Mouse (Mus musculus) adrenal gland, postnatal 25 days (tissue): ENCODE data around the gene Csnk1g1. TPM values are rescaled to one million over a fixed set of nuclear protein-coding genes. Genes with fewer than 3 reads are reported as not detected.

Experiments used
- DNase-seq: peaks from one replicate; pipeline ENCODE4 v3.0.0; 2021; ENCODE audit warnings: mixed read lengths
- total RNA-seq: library from RNA; stranded (reverse); gene quantifications from 2 replicates; pipeline ENCODE4 v1.2.3, GENCODE M21; 2021

Gene Csnk1g1
- total RNA-seq, 1 experiment from 2014 or later = 25.5 TPM

GRCm38 (mm10) chr9:66068056-66068455, 159.3 kb downstream of the Csnk1g1 start:
- no peak for DNase-seq

- DNase-seq = peak; percentile 36
Observed at GRCm38 (mm10) chr9:66068971-66069391, 160.3 kb downstream of the Csnk1g1 start.

- peak; percentile 88 for DNase-seq
Observed at GRCm38 (mm10) chr9:66069583-66069982, 160.9 kb downstream of the Csnk1g1 start, which contains the start of gene Snx22. Gene Snx22 (minus strand): TSS chr9:66069719.

GRCm38 (mm10) chr9:66070151-66070550, 161.4 kb downstream of the Csnk1g1 start:
- DNase-seq = no peak

GRCm38 (mm10) chr9:66072754-66073153, 164.0 kb downstream of the Csnk1g1 start:
- DNase-seq = no peak

- no peak for DNase-seq
Observed at GRCm38 (mm10) chr9:66078072-66078471, 169.3 kb downstream of the Csnk1g1 start.

- no peak for DNase-seq
Observed at GRCm38 (mm10) chr9:66078493-66078892, 169.8 kb downstream of the Csnk1g1 start.

GRCm38 (mm10) chr9:66080804-66081459, 172.2 kb downstream of the Csnk1g1 start:
- DNase-seq = no peak

- DNase-seq = no peak
Observed at GRCm38 (mm10) chr9:66081999-66082398, 173.3 kb downstream of the Csnk1g1 start.

- DNase-seq = no peak
Observed at GRCm38 (mm10) chr9:66084171-66084570, 175.4 kb downstream of the Csnk1g1 start.

GRCm38 (mm10) chr9:66087062-66087461, 178.3 kb downstream of the Csnk1g1 start:
- DNase-seq = no peak

GRCm38 (mm10) chr9:66088411-66088810, 179.7 kb downstream of the Csnk1g1 start:
- DNase-seq = peak; percentile 62

GRCm38 (mm10) chr9:66090593-66091244, 182.0 kb downstream of the Csnk1g1 start:
- DNase-seq = peak; percentile 34

GRCm38 (mm10) chr9:66091327-66092231, 182.9 kb downstream of the Csnk1g1 start:
- peak; percentile 22 for DNase-seq

- no peak for DNase-seq
Observed at GRCm38 (mm10) chr9:66092664-66093063, 183.9 kb downstream of the Csnk1g1 start.

Other genes with a start within 250 kb of the Csnk1g1 start
- gene Oaz2, start 240.9 kb upstream of the Csnk1g1 start, total RNA-seq = 90.9 and 131 TPM in 2 replicates
- 35.1 and 35.7 TPM in 2 replicates for gene Zfp609, start 81.4 kb upstream of the Csnk1g1 start, total RNA-seq
- 9.4 and 9.8 TPM in 2 replicates for gene Pclaf, start 18.7 kb upstream of the Csnk1g1 start, total RNA-seq
- gene Trip4, start 130 bp upstream of the Csnk1g1 start, total RNA-seq = 37.2 and 47.8 TPM in 2 replicates
- 297 and 304 TPM in 2 replicates for gene Ppib, start 151.3 kb downstream of the Csnk1g1 start, total RNA-seq
- gene Snx22, start 160.8 kb downstream of the Csnk1g1 start, total RNA-seq = 0.30 and 0.95 TPM in 2 replicates
- gene Snx1, start 217.7 kb downstream of the Csnk1g1 start, total RNA-seq = 102 and 125 TPM in 2 replicates
- 75.1 and 83.5 TPM in 2 replicates for gene Ciao2a, start 217.7 kb downstream of the Csnk1g1 start, total RNA-seq
- gene Dapk2, start 249.3 kb downstream of the Csnk1g1 start, total RNA-seq = 5.9 and 10.4 TPM in 2 replicates